Mouse (Mus musculus): ENCODE data around the gene Mical3.

DNA sequence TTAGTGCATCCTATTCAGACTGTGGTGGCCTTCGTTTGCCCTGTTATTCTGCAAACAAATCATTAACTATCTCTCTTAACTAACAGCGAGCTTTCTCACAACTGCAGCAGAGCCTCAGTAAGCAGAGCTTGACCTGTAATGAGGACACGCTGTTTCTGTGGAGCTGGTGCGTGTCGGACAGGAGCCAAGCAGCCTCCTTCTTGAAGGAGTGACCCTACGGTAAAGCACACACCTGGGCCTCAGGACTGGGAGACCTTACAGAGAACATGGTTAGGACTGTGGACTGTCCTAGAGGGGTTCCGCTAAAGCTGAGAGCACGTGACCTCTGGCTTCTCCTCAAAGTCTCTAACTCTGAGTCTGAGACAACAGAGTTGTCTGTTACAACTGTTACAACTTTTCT lies 82.1 kb downstream of the Mical3 start:
- TF ChIP-seq GATA1 (IDR thresholded peaks at IDR 0.05; ENCODE audit: borderline replicate concordance, low read length): no peak
- TF ChIP-seq FLI1 (IDR thresholded peaks at IDR 0.05; ENCODE audit: low read length): no peak
